20 mouse cellular contexts compared by ENCODE assay signal in genomic region chr11:84619713-84620112, GRCm38 (mm10).
A peak's percentile ranks its signal among the peaks of the same experiment; 100 is the strongest.
DNase-seq lines count a peak whose midpoint lies in the region; ATAC-seq and TF ChIP-seq lines count a peak whose summit lies in the region.
"Had no signal": no experiment of that assay in that cellular context is flagged by ENCODE, and none has a peak within 500 bp of the region (broad histone marks: within the 10 kb centered on the region; RNA-seq: fewer than 3 reads in every experiment).

No protein-coding gene starts in this region.

- peaks cover 0 to 9% of the 10 kb centered on the region in 2 experiments; a peak in 2 of 4 replicates for H3K4me1 ChIP-seq in CH12.LX (ENCODE audit: control insufficient read depth in 1 of 2, insufficient read depth in 2 of 2)
- H3K4me1 ChIP-seq in midbrain, embryonic 13.5 days (replicated peaks): no peaks in the 10 kb centered on the region
- H3K4me1 ChIP-seq: embryonic facial prominence, embryonic 13.5 days; forebrain, embryonic 12.5 days; heart, embryonic 12.5 days had no signal

- TF ChIP-seq POLR2A in CH12.LX (IDR thresholded peaks at IDR 0.05; ENCODE audit: low read depth, low read length): no peak

- in situ Hi-C loops in CH12.LX (cut with MboI; ENCODE audit: low pct_ligation_motif_present, low pct_unique_long_range_greater_than_20kb, low sequenced_read_pairs): no loop called here

- peaks cover 56% of the 10 kb centered on the region for H3K27me3 ChIP-seq in CH12.LX (replicated peaks)
- H3K27me3 ChIP-seq in splenic B cell, adult 2 months (ENCODE audit: control insufficient read depth, insufficient read depth, low read length, poor library complexity, severe bottlenecking): no peaks in the 10 kb centered on the region
- H3K27me3 ChIP-seq in midbrain, embryonic 13.5 days: no peaks in the 10 kb centered on the region
- H3K27me3 ChIP-seq: heart, embryonic 12.5 days had no signal

- TF ChIP-seq CTCF in CH12.LX (conservative IDR thresholded peaks at IDR 0.05 in 1 of 2, IDR thresholded peaks at IDR 0.05 in 1 of 2; ENCODE audit: low read depth in 2 of 2, low read length in 2 of 2): no peak

- peak; percentile 16 for DNase-seq in lung, postnatal 36 days
- no peak for DNase-seq in lung, postnatal 10 days
- no peak for DNase-seq in CH12.LX (ENCODE audit: extremely low read depth)
- DNase-seq in splenic B cell, adult 2 months (ENCODE audit: low read depth, low spot score): peak; percentile 61
- DNase-seq: adrenal gland, adult 8-10 months; adrenal gland, postnatal 36 days; cerebellum, adult 11 months; cerebellum, adult 8-10 months; cerebellum, postnatal 25 days; gastrocnemius, postnatal 10 days had no signal

- no peak overlapping the region for H3K27ac ChIP-seq in CH12.LX (ENCODE audit: insufficient read depth, low read depth)
- no peak overlapping the region for H3K27ac ChIP-seq in midbrain, embryonic 13.5 days
- H3K27ac ChIP-seq: embryonic facial prominence, embryonic 13.5 days; forebrain, embryonic 12.5 days; hindbrain, embryonic 10.5 days; hindbrain, embryonic 14.5 days had no signal

- no peak overlapping the region for H3K9ac ChIP-seq in CH12.LX (ENCODE audit: insufficient read depth, low read depth)
- H3K9ac ChIP-seq in midbrain, embryonic 13.5 days (replicated peaks): no peak overlapping the region
- H3K9ac ChIP-seq: embryonic facial prominence, embryonic 13.5 days; forebrain, embryonic 12.5 days; heart, embryonic 12.5 days; hindbrain, embryonic 14.5 days had no signal

- no peaks in the 10 kb centered on the region for H3K36me3 ChIP-seq in CH12.LX (replicated peaks in 1 of 2; ENCODE audit: control insufficient read depth in 1 of 2, insufficient read depth in 1 of 2, low read length in 1 of 2)
- H3K36me3 ChIP-seq in splenic B cell, adult 2 months (ENCODE audit: control insufficient read depth, insufficient read depth, low read length, poor library complexity, severe bottlenecking): no peaks in the 10 kb centered on the region
- no peaks in the 10 kb centered on the region for H3K36me3 ChIP-seq in midbrain, embryonic 13.5 days
- H3K36me3 ChIP-seq: embryonic facial prominence, embryonic 13.5 days; forebrain, embryonic 12.5 days; heart, embryonic 12.5 days; hindbrain, embryonic 10.5 days had no signal

- H3K79me2 ChIP-seq in CH12.LX (replicated peaks; ENCODE audit: control insufficient read depth, extremely low read depth, insufficient read depth, poor library complexity, severe bottlenecking): no peaks in the 10 kb centered on the region

- no peak for TF ChIP-seq RAD21 in CH12.LX (IDR thresholded peaks at IDR 0.05; ENCODE audit: low read depth, low read length)

- H3K4me3 ChIP-seq in CH12.LX (replicated peaks in 1 of 3; ENCODE audit: low read depth in 2 of 3, low read length in 2 of 3, poor library complexity in 1 of 3): no peak overlapping the region
- no peak overlapping the region for H3K4me3 ChIP-seq in midbrain, embryonic 13.5 days (replicated peaks)
- H3K4me3 ChIP-seq: embryonic facial prominence, embryonic 13.5 days; forebrain, embryonic 12.5 days; heart, embryonic 12.5 days; hindbrain, embryonic 10.5 days had no signal

- dilution Hi-C loops in CH12.LX (cut with MboI; ENCODE audit: extremely low pct_ligation_motif_present, extremely low pct_unique_long_range_greater_than_20kb, low sequenced_read_pairs): no loop called here

- H3K9me3 ChIP-seq in CH12.LX (replicated peaks; ENCODE audit: low read length): peaks cover 3% of the 10 kb centered on the region
- H3K9me3 ChIP-seq in midbrain, embryonic 13.5 days: no peaks in the 10 kb centered on the region
- H3K9me3 ChIP-seq: embryonic facial prominence, embryonic 13.5 days; forebrain, embryonic 12.5 days; heart, embryonic 12.5 days; hindbrain, embryonic 10.5 days had no signal

- H3K4me2 ChIP-seq in CH12.LX (ENCODE audit: insufficient read depth, low read depth, poor library complexity, severe bottlenecking): no peak overlapping the region
- no peak overlapping the region for H3K4me2 ChIP-seq in midbrain, embryonic 13.5 days (replicated peaks)
- H3K4me2 ChIP-seq: embryonic facial prominence, embryonic 13.5 days; forebrain, embryonic 12.5 days; heart, embryonic 12.5 days; hindbrain, embryonic 14.5 days had no signal

- peak; percentile 80 for ATAC-seq in megakaryocyte, adult 5-6 weeks (ENCODE audit: poor library complexity, severe bottlenecking)
- ATAC-seq in activated CD4-positive, CD25-positive, alpha-beta regulatory T cell, adult 4 months: no peak
- no peak for ATAC-seq in midbrain, embryonic 13.5 days
- ATAC-seq: forebrain, embryonic 16.5 days; Patski had no signal

- TF ChIP-seq EP300 in CH12.LX (IDR thresholded peaks at IDR 0.05; ENCODE audit: low read length): peak; percentile 80

- WGBS in midbrain, embryonic 13.5 days: 92% methylated on average over 4 of the region's 4 CpGs

TF ChIP-seq in CH12.LX, 34 proteins besides CTCF, POLR2A, EP300 and RAD21:
- TF ChIP-seq SIN3A (IDR thresholded peaks at IDR 0.05; ENCODE audit: low read length) (no peak), IRF4 (IDR thresholded peaks at IDR 0.05; ENCODE audit: low read depth, low read length) (peak; percentile 69)

Comparison
In these comparisons a context has a peak if more than half of its experiments do, and no peak if none do; other contexts are left out.
1. DNase-seq: peak in lung, postnatal 36 days (single experiment) and splenic B cell, adult 2 months (single experiment); none in lung, postnatal 10 days (single experiment) and CH12.LX (single experiment).